Mouse (Mus musculus) kidney, postnatal 10 days (tissue): ENCODE measurements around the gene Zfp367.

Experiments used
- DNase-seq: peaks from one replicate; pipeline ENCODE4 v3.0.0; 2021; ENCODE audit warnings: mixed read lengths

The Zfp367 gene

DNA sequence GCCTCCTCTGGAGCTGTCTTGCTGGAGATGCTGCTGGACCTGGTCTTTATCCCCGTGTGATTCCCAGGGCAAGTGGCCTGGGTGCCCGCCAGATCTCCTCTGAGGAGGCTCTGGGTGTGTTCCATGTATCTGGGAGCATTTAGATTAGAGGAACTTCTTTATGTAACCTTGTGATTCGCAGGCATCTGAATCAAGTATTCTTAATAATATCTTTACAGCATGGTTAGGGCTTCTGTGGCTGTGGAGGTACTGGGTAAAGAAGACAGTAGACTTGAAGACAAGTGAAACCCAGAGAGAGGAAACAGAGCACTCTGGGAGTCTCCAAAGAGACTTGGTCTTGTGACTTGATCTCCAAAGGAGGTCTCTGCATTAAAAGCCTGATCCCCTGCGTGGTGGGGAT lies 63.9 kb downstream of the Zfp367 start, which contains the start of gene Hsd17b3:
Gene Hsd17b3, minus strand, starts transcription at position 101 of the 400 bp plus-strand sequence.
- DNase-seq = no peak

DNA sequence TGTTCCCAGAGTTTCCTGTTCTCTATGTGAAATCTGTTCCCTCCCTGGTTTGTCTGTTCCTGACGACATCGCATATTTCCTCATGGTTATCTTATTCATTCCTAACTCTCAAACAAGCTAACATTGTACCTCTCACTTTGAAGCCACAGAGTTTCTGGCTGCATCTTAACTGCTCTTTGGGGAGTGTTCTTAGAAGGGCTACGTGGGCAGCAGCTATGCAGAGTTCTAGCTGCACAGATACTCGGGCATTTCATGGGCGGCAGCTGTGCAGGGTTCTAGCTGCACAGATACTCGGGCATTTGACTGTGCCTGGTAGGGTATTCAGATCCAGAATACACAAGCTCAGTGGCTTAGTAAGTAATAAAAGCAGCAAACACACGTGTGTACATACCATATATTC lies 64.9 kb downstream of the Zfp367 start:
- no peak for DNase-seq

DNA sequence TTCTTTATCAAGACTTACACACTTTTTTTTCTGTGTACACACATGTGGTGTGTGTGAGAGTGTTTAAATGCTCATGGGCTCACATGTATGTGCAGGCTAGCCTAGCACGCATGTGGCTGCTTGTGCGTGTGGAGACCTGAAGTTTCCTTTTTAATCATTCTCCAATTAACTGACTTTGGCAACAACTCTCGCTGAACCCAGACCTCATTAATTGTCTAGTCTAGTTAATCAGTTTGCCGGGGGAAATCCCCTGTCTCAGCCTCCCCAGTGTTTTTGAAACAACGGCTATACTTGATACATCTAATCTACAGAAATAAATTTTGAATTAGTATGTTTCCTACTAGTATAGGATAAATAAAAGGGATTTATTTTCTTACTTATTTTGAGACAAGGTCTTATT lies 67.0 kb downstream of the Zfp367 start:
- DNase-seq = no peak

DNA sequence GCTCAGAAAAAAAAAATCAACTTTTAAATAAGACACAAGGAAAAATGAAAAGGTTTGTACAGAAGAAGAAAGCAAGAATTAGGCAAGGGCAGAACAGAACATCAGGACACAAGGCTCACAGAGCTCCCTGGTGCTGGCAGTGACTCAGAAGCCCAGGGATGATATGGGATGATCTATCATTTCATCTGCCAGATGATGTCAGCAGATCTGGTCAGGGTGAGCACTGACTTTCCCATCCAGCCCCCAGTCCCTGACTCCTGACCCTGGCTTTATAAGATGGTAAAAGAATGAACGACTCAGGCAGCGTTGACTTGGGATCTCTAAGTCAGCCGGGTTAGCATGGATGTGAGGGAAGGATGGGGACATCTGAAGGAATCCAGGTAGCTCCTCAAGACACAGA lies 69.7 kb downstream of the Zfp367 start:
- no peak for DNase-seq
